Mouse (Mus musculus) cerebellum, adult 2 months (tissue): Measurements from ENCODE around the gene Crat.

Source experiments
- CTCF ChIP-seq: fragments of 200-500 bp; IDR thresholded peaks from 2 replicates; pipeline ENCODE4 v1.5.1; 2011; ENCODE audit warnings: low read depth, mild to moderate bottlenecking, control low read depth, low read length, moderate library complexity, borderline replicate concordance; ENCODE audit not compliant: insufficient read depth
- POLR2A ChIP-seq: fragments of 200-500 bp; IDR thresholded peaks from 2 replicates; pipeline ENCODE4 v1.6.1; 2011; ENCODE audit warnings: low read length, control low read depth, borderline replicate concordance; ENCODE audit not compliant: insufficient read depth

DNA sequence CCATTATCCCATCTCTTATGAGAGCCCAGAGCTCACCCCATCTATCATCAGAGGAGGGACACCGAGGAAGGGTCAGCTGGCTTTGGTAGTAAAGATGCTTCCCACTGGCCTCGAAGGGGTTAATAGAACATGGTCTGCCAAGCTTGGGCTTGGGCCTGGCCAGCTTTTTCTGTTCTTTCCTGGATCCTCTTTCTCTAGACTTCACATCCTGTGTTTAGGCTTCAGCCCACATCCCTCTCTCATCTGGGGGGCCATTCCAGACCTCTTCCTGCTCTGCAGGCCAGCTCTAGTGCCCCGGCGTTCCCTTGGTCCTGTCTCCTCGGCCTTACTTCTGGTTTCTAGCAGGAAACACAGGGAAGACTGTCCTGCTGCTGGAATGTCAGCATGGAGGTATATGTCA is 28.4 kb upstream of the Crat start:
- TF ChIP-seq CTCF (no peak), POLR2A (no peak)
